Mouse (Mus musculus) adrenal gland, adult 2 months (tissue): ENCODE results near the gene Pigw. TPM values are rescaled to one million over a fixed set of nuclear protein-coding genes. Genes with fewer than 3 reads are reported as not detected.
"Not testable (repeated sequence)": the region's sequence is repeated elsewhere in the genome, so short reads cannot be mapped to it uniquely, and the experiment has no call there.

Experiments used
- DNase-seq: peaks from one replicate; pipeline ENCODE4 v3.0.0; 2021
- polyA plus RNA-seq: library from polyadenylated mRNA; depleted of rRNA; stranded (reverse); fragments of >200 nt; gene quantifications from 2 replicates; pipeline ENCODE4 v1.2.3, GENCODE M21; 2012
- total RNA-seq, 2 experiments: library from RNA; stranded (reverse); gene quantifications; 2 replicates each; pipeline ENCODE4 v1.2.3; 2021

The Pigw gene
- total and polyA plus RNA-seq, 3 experiments = 1.9 to 10.1 (median 6.5) TPM

- no peak for DNase-seq
Observed at GRCm38 (mm10) chr11:84879007-84879771, 896 bp downstream of the Pigw start.

- not testable (repeated sequence) for DNase-seq
Observed at GRCm38 (mm10) chr11:84876020-84876419, 4.1 kb downstream of the Pigw start.

- DNase-seq = no peak
Observed at GRCm38 (mm10) chr11:84873042-84873833, 6.8 kb downstream of the Pigw start.

GRCm38 (mm10) chr11:84871548-84872069, 8.5 kb downstream of the Pigw start:
- DNase-seq = no peak

- DNase-seq = no peak
Observed at GRCm38 (mm10) chr11:84871046-84871445, 9.0 kb downstream of the Pigw start.

GRCm38 (mm10) chr11:84870337-84871043, 9.6 kb downstream of the Pigw start, which contains the start of gene Ggnbp2:
Gene Ggnbp2 (minus strand): TSS chr11:84870817.
- DNase-seq = peak; percentile 95

- peak; percentile 96 for DNase-seq
Observed at GRCm38 (mm10) chr11:84869537-84870232, 10.4 kb downstream of the Pigw start.

- no peak for DNase-seq
Observed at GRCm38 (mm10) chr11:84868786-84869259, 11.3 kb downstream of the Pigw start.

GRCm38 (mm10) chr11:84867586-84867985, 12.5 kb downstream of the Pigw start:
- no peak for DNase-seq

- no peak for DNase-seq
Observed at GRCm38 (mm10) chr11:84865268-84865667, 14.8 kb downstream of the Pigw start.

GRCm38 (mm10) chr11:84855285-84855684, 24.8 kb downstream of the Pigw start:
- no peak for DNase-seq

- DNase-seq = peak; percentile 67
Observed at GRCm38 (mm10) chr11:84847475-84848090, 32.5 kb downstream of the Pigw start.

GRCm38 (mm10) chr11:84846741-84847474, 33.2 kb downstream of the Pigw start:
- no peak for DNase-seq

- DNase-seq = no peak
Observed at GRCm38 (mm10) chr11:84839330-84839729, 40.8 kb downstream of the Pigw start.

- DNase-seq = not testable (repeated sequence)
Observed at GRCm38 (mm10) chr11:84829495-84829894, 50.6 kb downstream of the Pigw start.

- peak; percentile 99 for DNase-seq
Observed at GRCm38 (mm10) chr11:84828516-84829399, 51.3 kb downstream of the Pigw start, which contains the start of gene Dhrs11. Gene Dhrs11 (minus strand): TSS chr11:84828994.

GRCm38 (mm10) chr11:84827901-84828503, 52.1 kb downstream of the Pigw start:
- DNase-seq = no peak

GRCm38 (mm10) chr11:84827492-84827891, 52.6 kb downstream of the Pigw start:
- DNase-seq = no peak
